Mouse (Mus musculus): Measurements from ENCODE around the gene Gm20388. TPM values are rescaled to one million over a fixed set of nuclear protein-coding genes. Genes with fewer than 3 reads are reported as not detected.

Gene Gm20388
- polyA plus RNA-seq, 1 experiment from 2014 or later, result not detected

DNA sequence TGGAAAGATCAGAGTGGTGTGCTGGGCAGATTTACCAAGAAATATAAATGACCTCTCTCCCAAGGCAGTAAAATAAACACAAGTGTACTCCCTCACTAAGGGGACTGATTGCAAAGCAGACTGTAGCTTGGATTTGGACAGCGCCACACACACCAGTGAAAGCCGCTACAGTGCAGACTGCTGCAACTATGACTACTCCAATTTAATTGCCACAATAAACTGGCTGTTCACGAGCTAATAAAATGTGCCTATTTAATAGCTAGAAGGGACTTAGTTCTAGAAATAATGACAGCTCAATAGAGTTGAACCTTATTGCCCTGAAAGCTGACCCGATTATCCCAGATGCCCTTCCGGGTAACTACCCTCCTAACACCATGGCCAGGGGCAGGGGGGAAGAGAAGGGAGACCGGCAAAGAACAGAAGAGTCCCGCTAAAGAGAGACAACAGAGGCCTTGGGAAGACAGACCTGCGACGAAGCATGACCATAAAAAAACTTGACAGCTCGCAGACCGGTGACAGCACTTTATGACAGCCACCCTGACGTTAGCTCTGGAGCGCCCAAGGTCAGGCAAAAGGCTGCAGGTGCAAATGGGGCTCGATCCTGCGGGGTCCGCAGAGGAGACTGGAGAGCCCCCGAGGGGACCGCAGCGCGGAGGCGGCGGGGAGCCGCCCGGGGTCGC lies 189.9 kb downstream of the Gm20388 start:
- WGBS, result 4% methylated on average over 21 of the region's 25 CpGs
- peak overlapping the region; percentile 90 for H3K9ac ChIP-seq (ENCODE audit: low read length)
- H3K27me3 ChIP-seq (ENCODE audit: control insufficient read depth, insufficient read depth, low read length), result no peaks in the 10 kb centered on the region
- H3K4me1 ChIP-seq (ENCODE audit: control insufficient read depth in 2 of 2, insufficient read depth in 2 of 2, low read length in 2 of 2), result peaks cover 5 to 22% of the 10 kb centered on the region in 2 experiments
- no peak for ATAC-seq (ENCODE audit: insufficient number of reproducible peaks, insufficient read depth, low FRiP score, low read depth)
- peak overlapping the region; percentile 84 to 92; a peak in 3 of 4 replicates for H3K27ac ChIP-seq (replicated peaks in 1 of 2; ENCODE audit: control insufficient read depth in 1 of 2, insufficient read depth in 1 of 2, low read depth in 2 of 2, low read length in 2 of 2)
- H3K36me3 ChIP-seq (ENCODE audit: control insufficient read depth, insufficient read depth, low read length), result peaks cover 7% of the 10 kb centered on the region; the same call in 1 of the 2 replicates
- peak overlapping the region; percentile 94 for H3K4me2 ChIP-seq (ENCODE audit: low read length)
- H3K9me3 ChIP-seq (ENCODE audit: control insufficient read depth, low read length), result no peaks in the 10 kb centered on the region
- peak overlapping the region; percentile 92 to 97 for H3K4me3 ChIP-seq (ENCODE audit: control insufficient read depth in 1 of 2, insufficient read depth in 1 of 2, low read depth in 1 of 2, low read length in 2 of 2)

- peaks cover 6% of the 10 kb centered on the region; the same call in 1 of the 2 replicates for H3K36me3 ChIP-seq (ENCODE audit: control insufficient read depth, insufficient read depth, low read length)
- H3K4me1 ChIP-seq (ENCODE audit: control insufficient read depth in 2 of 2, insufficient read depth in 2 of 2, low read length in 2 of 2), result peaks cover 8 to 22% of the 10 kb centered on the region in 2 experiments
- under 1% methylated on average over 82 of the region's 88 CpGs for whole genome bisulfite sequencing
- peak; percentile 60 for ATAC-seq (ENCODE audit: insufficient number of reproducible peaks, insufficient read depth, low FRiP score, low read depth)
- H3K4me2 ChIP-seq (ENCODE audit: low read length), result peak within 1 kb of the TSS; percentile 94
- peak within 1 kb of the TSS; percentile 90 for H3K9ac ChIP-seq (ENCODE audit: low read length)
- peak within 1 kb of the TSS; percentile 84 to 92 for H3K27ac ChIP-seq (replicated peaks in 1 of 2; ENCODE audit: control insufficient read depth in 1 of 2, insufficient read depth in 1 of 2, low read depth in 2 of 2, low read length in 2 of 2)
- H3K9me3 ChIP-seq (ENCODE audit: control insufficient read depth, low read length), result no peaks in the 10 kb centered on the region
- H3K4me3 ChIP-seq (ENCODE audit: control insufficient read depth in 1 of 2, insufficient read depth in 1 of 2, low read depth in 1 of 2, low read length in 2 of 2), result peak within 1 kb of the TSS; percentile 92 to 97
- H3K27me3 ChIP-seq (ENCODE audit: control insufficient read depth, insufficient read depth, low read length), result no peaks in the 10 kb centered on the region
These were observed 190.7 kb downstream of the Gm20388 start, which contains the start of gene Zdhhc7 for GRCm38 (mm10) chr8:120101068-120101972. Zdhhc7 (minus strand) TSS chr8:120101482.

- H3K4me3 ChIP-seq (ENCODE audit: control insufficient read depth in 1 of 2, insufficient read depth in 1 of 2, low read depth in 1 of 2, low read length in 2 of 2), result no peak overlapping the region
- no peaks in the 10 kb centered on the region for H3K36me3 ChIP-seq (ENCODE audit: control insufficient read depth, insufficient read depth, low read length)
- H3K9me3 ChIP-seq (ENCODE audit: control insufficient read depth, low read length), result no peaks in the 10 kb centered on the region
- H3K9ac ChIP-seq (ENCODE audit: low read length), result no peak overlapping the region
- peaks cover 8 to 26% of the 10 kb centered on the region in 2 experiments for H3K4me1 ChIP-seq (ENCODE audit: control insufficient read depth in 2 of 2, insufficient read depth in 2 of 2, low read length in 2 of 2)
- H3K4me2 ChIP-seq (ENCODE audit: low read length), result no peak overlapping the region
- 77% methylated on average over 9 of the region's 9 CpGs for WGBS
- ATAC-seq (ENCODE audit: insufficient number of reproducible peaks, insufficient read depth, low FRiP score, low read depth), result no peak
- no peaks in the 10 kb centered on the region for H3K27me3 ChIP-seq (ENCODE audit: control insufficient read depth, insufficient read depth, low read length)
- peak overlapping the region in 1 of 2 experiments; percentile 59; a peak in 1 of 4 replicates for H3K27ac ChIP-seq (replicated peaks in 1 of 2; ENCODE audit: control insufficient read depth in 1 of 2, insufficient read depth in 1 of 2, low read depth in 2 of 2, low read length in 2 of 2)
These were observed 193.3 kb downstream of the Gm20388 start for GRCm38 (mm10) chr8:120103916-120104315.

DNA sequence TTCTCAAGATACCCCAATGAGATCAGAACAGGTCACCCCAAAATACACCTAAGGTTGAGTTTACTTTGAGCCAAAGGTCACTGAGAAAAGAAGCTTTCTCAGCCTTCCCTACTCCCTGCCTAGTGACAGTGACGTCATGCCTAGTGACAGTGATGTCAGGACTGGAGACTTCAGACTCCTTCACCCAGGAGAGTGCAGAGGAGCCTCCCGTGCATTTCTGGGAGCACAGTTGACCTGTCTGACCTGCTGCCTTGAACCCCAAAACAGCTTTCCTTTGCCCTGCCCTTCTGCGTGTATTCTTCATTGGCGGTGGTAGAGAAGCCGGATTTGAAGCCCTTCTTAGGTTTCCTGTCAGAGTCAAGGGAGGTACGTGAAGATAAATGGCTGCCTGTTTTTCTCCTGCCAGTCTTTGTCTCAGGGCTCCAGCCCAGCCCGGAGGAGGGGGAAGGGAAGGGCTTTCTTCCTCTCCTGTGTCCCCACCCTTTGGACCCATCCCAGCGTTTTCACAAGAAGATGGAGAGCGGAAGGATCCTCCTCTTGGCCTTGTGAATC lies 194.2 kb downstream of the Gm20388 start:
- Histone ChIP-seq H3K4me1 (ENCODE audit: control insufficient read depth in 2 of 2, insufficient read depth in 2 of 2, low read length in 2 of 2) (peaks cover 8 to 26% of the 10 kb centered on the region in 2 experiments), H3K27me3 (ENCODE audit: control insufficient read depth, insufficient read depth, low read length) (no peaks in the 10 kb centered on the region), H3K36me3 (ENCODE audit: control insufficient read depth, insufficient read depth, low read length) (no peaks in the 10 kb centered on the region), H3K4me2 (ENCODE audit: low read length) (0 out of 2 replicates have a peak overlapping the region, but pooled peaks have one; percentile 8), H3K9me3 (ENCODE audit: control insufficient read depth, low read length) (no peaks in the 10 kb centered on the region), H3K9ac (ENCODE audit: low read length) (no peak overlapping the region), H3K4me3 (ENCODE audit: control insufficient read depth in 1 of 2, insufficient read depth in 1 of 2, low read depth in 1 of 2, low read length in 2 of 2) (no peak overlapping the region), H3K27ac (replicated peaks in 1 of 2; ENCODE audit: control insufficient read depth in 1 of 2, insufficient read depth in 1 of 2, low read depth in 2 of 2, low read length in 2 of 2) (peak overlapping the region; percentile 54 to 59; a peak in 3 of 4 replicates)
- WGBS, result 59% methylated on average over 9 of the region's 9 CpGs
- no peak; the same call in 1 of the 2 replicates for ATAC-seq (ENCODE audit: insufficient number of reproducible peaks, insufficient read depth, low FRiP score, low read depth)

DNA sequence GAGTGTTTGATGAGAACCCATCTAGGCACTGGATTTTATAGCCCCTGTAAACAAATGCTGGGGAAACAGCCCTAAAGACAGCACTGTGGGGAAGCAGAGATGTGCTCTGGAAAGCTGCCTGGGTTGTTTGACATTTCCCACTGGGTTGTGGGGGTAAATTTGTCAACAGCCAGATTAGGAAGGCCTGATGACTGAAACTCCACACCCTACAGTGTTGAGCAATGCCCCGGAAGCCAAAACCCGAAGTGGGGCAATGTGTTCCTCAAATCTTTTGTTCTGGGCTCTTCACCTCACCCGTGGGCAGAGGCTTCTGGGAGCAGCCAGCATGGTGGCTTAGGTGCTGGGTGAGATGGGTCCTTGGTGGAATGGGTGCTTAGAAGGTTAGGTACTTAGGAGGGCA lies 198.5 kb downstream of the Gm20388 start:
- WGBS, result 50% methylated on average over 3 of the region's 3 CpGs
- no peak for ATAC-seq (ENCODE audit: insufficient number of reproducible peaks, insufficient read depth, low FRiP score, low read depth)

GRCm38 (mm10) chr8:120110966-120111365 lies 200.3 kb downstream of the Gm20388 start:
- Histone ChIP-seq H3K9ac (ENCODE audit: low read length) (no peak overlapping the region), H3K4me1 (ENCODE audit: control insufficient read depth in 2 of 2, insufficient read depth in 2 of 2, low read length in 2 of 2) (peaks cover 6 to 13% of the 10 kb centered on the region in 2 experiments), H3K9me3 (ENCODE audit: control insufficient read depth, low read length) (no peaks in the 10 kb centered on the region), H3K4me3 (ENCODE audit: control insufficient read depth in 1 of 2, insufficient read depth in 1 of 2, low read depth in 1 of 2, low read length in 2 of 2) (no peak overlapping the region), H3K4me2 (ENCODE audit: low read length) (no peak overlapping the region), H3K27ac (replicated peaks in 1 of 2; ENCODE audit: control insufficient read depth in 1 of 2, insufficient read depth in 1 of 2, low read depth in 2 of 2, low read length in 2 of 2) (no peak overlapping the region), H3K27me3 (ENCODE audit: control insufficient read depth, insufficient read depth, low read length) (no peaks in the 10 kb centered on the region), H3K36me3 (ENCODE audit: control insufficient read depth, insufficient read depth, low read length) (no peaks in the 10 kb centered on the region)
- no peak for ATAC-seq (ENCODE audit: insufficient number of reproducible peaks, insufficient read depth, low FRiP score, low read depth)
- 73% methylated on average over 4 of the region's 4 CpGs for WGBS

More for the DNA sequence above, 198.5 kb downstream of the Gm20388 start:
- Histone ChIP-seq H3K4me1 (ENCODE audit: control insufficient read depth in 2 of 2, insufficient read depth in 2 of 2, low read length in 2 of 2) (peaks cover 6 to 13% of the 10 kb centered on the region in 2 experiments), H3K4me2 (ENCODE audit: low read length) (no peak overlapping the region), H3K9ac (ENCODE audit: low read length) (no peak overlapping the region), H3K36me3 (ENCODE audit: control insufficient read depth, insufficient read depth, low read length) (no peaks in the 10 kb centered on the region), H3K9me3 (ENCODE audit: control insufficient read depth, low read length) (no peaks in the 10 kb centered on the region), H3K27me3 (ENCODE audit: control insufficient read depth, insufficient read depth, low read length) (no peaks in the 10 kb centered on the region), H3K4me3 (ENCODE audit: control insufficient read depth in 1 of 2, insufficient read depth in 1 of 2, low read depth in 1 of 2, low read length in 2 of 2) (no peak overlapping the region), H3K27ac (replicated peaks in 1 of 2; ENCODE audit: control insufficient read depth in 1 of 2, insufficient read depth in 1 of 2, low read depth in 2 of 2, low read length in 2 of 2) (no peak overlapping the region)

DNA sequence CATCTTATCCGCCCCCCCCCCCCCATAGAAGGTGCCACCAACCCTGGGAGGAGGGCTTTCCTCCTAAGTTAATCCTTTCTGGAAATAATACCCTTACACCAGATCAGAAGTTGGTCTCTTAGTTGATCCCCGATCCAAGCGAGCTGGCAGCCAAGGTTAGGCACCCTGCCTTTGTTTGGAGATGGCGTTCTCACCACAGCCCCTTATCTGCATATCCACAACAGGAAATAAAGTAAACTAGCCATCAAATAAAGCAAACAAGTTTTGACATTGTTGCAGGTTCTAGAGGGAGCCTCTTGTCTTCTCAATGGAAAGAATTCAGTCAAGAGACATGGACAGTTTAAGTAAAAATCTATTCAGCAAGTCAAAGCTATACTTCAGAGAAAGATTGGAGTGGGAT lies 200.7 kb downstream of the Gm20388 start:
- no peaks in the 10 kb centered on the region for H3K9me3 ChIP-seq (ENCODE audit: control insufficient read depth, low read length)
- no peak overlapping the region for H3K4me2 ChIP-seq (ENCODE audit: low read length)
- no peak for ATAC-seq (ENCODE audit: insufficient number of reproducible peaks, insufficient read depth, low FRiP score, low read depth)
- H3K4me3 ChIP-seq (ENCODE audit: control insufficient read depth in 1 of 2, insufficient read depth in 1 of 2, low read depth in 1 of 2, low read length in 2 of 2), result no peak overlapping the region
- WGBS, result 64% methylated on average over 4 of the region's 4 CpGs
- H3K36me3 ChIP-seq (ENCODE audit: control insufficient read depth, insufficient read depth, low read length), result no peaks in the 10 kb centered on the region
- H3K9ac ChIP-seq (ENCODE audit: low read length), result no peak overlapping the region
- no peaks in the 10 kb centered on the region for H3K27me3 ChIP-seq (ENCODE audit: control insufficient read depth, insufficient read depth, low read length)
- H3K4me1 ChIP-seq (ENCODE audit: control insufficient read depth in 2 of 2, insufficient read depth in 2 of 2, low read length in 2 of 2), result peaks cover 3 to 15% of the 10 kb centered on the region in 2 experiments
- H3K27ac ChIP-seq (replicated peaks in 1 of 2; ENCODE audit: control insufficient read depth in 1 of 2, insufficient read depth in 1 of 2, low read depth in 2 of 2, low read length in 2 of 2), result no peak overlapping the region

Measured in heart, embryonic 14.5 days (tissue).